Mouse (Mus musculus) adrenal gland, adult 2 months (tissue): Measurements from ENCODE around the gene Edc3. TPM values are rescaled to one million over a fixed set of nuclear protein-coding genes. Genes with fewer than 3 reads are reported as not detected.

Source experiments
- DNase-seq: peaks from one replicate; pipeline ENCODE4 v3.0.0; 2021
- long read RNA-seq: library from polyadenylated mRNA; stranded (forward); transcript quantifications from one replicate; pipeline ENCODE4 v2.0.0, GENCODE M21; 2021
- polyA plus RNA-seq: library from polyadenylated mRNA; depleted of rRNA; stranded (reverse); fragments of >200 nt; gene quantifications from 2 replicates; pipeline ENCODE4 v1.2.3, GENCODE M21; 2012; rRNA removed
- total RNA-seq, 2 experiments: library from RNA; stranded (reverse); gene quantifications; 2 replicates each; pipeline ENCODE4 v1.2.3; 2021

Edc3 gene
- 1 to 10 TPM; 7.6 to 7.8 TPM for total RNA-seq
- 5.3 and 5.5 TPM in 2 replicates for polyA plus RNA-seq
- long read RNA-seq, full-length matches to known transcripts = 9 of 11 reads
- long read RNA-seq, partial matches to known transcripts = 1 of 11 reads
- long read RNA-seq, other reads (novel, unspliced or antisense) = 1 of 11 reads

DNA sequence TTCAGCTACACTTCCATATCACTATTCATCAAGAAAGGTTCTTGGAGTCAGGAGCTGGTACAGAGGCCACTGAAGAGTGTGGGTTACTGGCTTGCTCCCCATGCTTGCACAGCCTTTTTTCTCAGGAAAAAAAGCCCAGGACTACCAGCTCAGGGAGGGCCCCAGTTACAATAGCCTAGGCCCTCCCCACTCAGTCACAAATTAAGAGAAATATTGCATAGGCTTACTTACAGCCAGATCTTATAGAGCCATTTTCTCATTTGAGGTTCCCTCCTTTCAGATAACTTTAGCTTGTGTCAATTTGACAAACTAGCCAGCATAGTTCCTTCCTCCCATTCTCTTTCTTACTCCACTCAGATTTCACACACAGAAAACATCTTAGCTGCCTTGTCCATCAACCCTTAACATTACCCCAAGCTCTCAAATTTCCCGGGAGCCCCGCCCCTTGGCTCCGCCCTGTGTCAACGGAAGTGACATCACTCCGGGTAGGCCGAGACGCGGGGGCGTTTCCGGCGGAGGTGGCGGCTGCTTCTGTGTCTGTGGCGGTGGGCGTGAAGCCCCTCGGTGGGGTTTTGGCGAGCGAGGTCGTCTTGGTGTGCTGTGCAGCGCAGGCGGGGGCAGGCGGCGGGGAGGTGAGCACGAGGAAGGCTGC lies at the start of gene Edc3:
Gene Edc3 (plus strand): TSS at position 473 of the 652 bp plus-strand sequence.
- DNase-seq = peak; percentile 92

- DNase-seq = no peak
These were observed 49.4 kb upstream of the Edc3 start for GRCm38 (mm10) chr9:57658970-57659369.

- DNase-seq = peak; percentile 75
These were observed 48.6 kb upstream of the Edc3 start for GRCm38 (mm10) chr9:57659774-57660173.

GRCm38 (mm10) chr9:57660501-57660900 lies 47.8 kb upstream of the Edc3 start:
- no peak for DNase-seq

- DNase-seq = no peak
These were observed 46.8 kb upstream of the Edc3 start for GRCm38 (mm10) chr9:57661552-57661951.

DNA sequence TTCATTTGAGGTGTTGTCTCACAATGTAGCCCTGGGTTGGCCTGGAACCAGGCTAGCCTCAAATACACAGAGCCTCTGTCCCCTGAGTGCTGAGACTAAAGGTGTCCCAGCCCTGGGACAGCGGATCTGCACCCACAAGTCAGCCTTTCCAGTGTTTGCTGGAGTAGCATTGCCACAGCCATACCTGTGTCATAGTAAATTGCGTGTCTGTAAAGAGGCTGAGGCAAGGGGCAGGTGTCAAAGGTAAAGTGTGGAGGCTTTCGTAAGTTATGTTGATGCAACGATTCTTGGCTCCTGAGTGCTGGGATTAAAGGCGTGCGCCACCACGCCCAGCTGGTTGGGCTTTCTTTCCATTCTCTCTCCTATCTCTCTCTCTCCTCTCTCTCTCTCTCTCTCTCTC lies 43.7 kb upstream of the Edc3 start:
- no peak for DNase-seq

DNA sequence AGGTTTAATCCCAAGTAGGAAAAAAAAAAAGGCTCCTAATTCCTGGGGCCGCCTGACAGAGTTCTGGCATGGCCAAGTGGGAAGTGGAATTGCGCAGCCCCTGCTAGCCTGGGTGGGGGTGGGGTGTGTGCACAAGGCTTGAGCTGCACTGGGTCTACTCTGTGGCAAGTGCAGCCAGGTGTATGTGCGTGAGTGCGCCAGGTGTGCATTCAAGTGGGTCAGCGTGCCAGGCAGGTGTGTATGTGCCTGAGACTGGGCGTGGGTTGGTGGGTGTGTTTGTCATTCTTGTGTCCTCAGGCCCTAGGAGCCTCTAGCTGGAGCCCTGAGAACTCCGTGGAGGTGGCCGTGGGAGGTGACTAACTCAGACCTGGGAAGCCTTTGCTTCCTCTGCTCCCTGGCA lies 41.8 kb upstream of the Edc3 start:
- no peak for DNase-seq

DNA sequence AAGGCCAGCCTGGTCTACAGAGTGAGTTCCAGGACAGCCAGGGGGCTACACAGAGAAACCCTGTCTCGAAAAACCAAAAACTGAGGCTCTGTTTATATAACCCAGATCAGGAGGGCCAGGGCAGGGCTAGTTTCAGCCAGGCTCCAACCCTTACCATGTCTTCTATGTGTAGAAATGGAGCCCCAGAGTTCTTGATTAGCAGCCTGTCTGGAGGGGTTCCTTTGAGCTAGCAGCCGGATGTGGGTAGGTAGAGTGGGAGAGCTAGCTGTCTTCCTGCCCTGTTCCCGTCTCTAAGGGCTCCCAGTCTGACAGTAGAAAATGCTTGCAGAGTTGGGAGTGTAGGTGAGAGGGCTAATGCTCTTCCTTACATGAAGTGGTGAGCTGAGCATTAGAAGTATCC lies 41.2 kb upstream of the Edc3 start:
- no peak for DNase-seq

- no peak for DNase-seq
These were observed 40.5 kb upstream of the Edc3 start for GRCm38 (mm10) chr9:57667817-57668216.

DNA sequence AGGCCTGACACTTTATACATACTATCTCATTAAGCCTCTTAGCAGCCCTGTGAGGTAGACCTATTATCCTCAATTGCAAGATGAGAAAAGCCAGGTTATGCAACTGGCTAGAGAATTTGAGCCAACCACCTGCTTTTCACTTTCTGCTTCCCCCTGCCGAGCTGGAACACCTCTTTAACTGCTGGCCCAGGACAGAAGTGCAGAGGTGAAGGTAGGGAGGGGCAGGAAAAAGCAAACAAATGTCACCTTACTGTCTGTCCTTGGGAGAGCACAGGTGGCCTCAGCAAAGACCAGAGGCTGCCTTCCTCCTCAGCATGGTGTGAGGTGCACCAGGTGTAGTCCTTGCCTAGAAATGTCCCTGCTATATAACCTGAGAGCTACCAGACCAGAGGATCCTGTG lies 40.1 kb upstream of the Edc3 start:
- no peak for DNase-seq

- DNase-seq = no peak
These were observed 38.8 kb upstream of the Edc3 start for GRCm38 (mm10) chr9:57669566-57669965.

- DNase-seq = no peak
These were observed 37.3 kb upstream of the Edc3 start for GRCm38 (mm10) chr9:57671037-57671436.

DNA sequence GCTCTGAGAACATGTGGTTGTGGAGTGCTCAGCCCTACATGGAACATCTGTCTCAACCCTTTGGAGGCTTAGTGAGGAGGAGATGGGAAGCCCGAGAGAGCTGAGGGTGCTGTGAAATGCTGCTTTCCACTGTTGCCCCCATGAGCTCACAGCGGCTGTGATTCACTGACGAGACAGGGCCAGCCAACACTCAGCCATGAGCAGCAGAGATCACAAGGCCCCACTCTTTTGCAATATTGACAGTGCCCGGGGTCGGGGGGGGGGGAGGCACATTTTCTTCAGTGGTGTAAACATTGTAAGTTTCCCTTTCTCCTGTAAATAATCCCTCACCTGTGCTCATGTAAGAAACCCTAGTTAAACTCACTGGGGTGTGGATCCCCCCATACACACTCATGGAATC lies 36.8 kb upstream of the Edc3 start:
- no peak for DNase-seq

- DNase-seq = peak; percentile 18
These were observed 26.9 kb upstream of the Edc3 start for GRCm38 (mm10) chr9:57681411-57681810.

- no peak for DNase-seq
These were observed 24.8 kb upstream of the Edc3 start, which contains the start of gene Cyp1a2 for GRCm38 (mm10) chr9:57683520-57683919. Gene Cyp1a2 (minus strand): TSS chr9:57683703.

DNA sequence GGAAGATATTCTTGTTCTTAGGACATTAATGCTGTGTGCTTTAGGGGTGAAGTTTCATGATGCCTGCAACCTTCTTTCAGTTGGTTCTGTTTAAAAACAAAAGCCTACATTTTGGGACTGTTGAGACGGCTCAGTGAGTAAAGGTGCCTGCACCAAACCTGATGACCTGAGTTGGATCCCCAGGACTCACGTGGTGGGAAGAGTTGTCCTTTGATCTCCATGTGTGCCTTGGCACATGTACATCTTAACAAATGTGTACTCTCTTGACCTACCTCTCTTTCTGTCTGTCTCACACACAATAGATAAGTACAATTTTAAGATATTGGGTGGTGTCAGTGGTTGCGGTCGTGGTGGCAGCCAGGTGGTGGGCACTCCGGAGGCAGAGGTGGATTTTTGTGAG lies 22.3 kb upstream of the Edc3 start:
- no peak for DNase-seq

DNA sequence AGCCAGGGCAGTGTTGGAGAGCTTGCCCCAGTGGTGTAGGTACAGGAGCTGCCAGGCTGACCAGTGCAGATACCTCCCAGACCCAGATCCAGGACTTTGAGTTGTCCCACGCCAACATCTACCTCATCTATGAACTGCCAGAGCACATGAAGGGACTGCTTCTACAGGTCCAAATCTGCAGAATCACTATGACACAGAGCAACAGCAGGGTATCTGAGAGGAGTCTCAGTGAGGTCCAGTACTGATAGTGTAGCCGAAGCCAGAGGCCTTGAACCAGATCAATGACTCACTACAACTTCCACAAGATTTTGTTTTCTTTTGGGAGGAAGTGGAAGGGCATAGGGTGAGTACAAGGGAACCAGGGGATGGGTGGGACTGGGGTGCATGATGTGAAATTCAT lies 20.6 kb upstream of the Edc3 start, which contains the start of gene Cyp1a1:
Gene Cyp1a1 (plus strand): TSS at position 178 of the 400 bp plus-strand sequence.
- DNase-seq = peak; percentile 44

GRCm38 (mm10) chr9:57688158-57688557 lies 20.2 kb upstream of the Edc3 start:
- no peak for DNase-seq

GRCm38 (mm10) chr9:57688606-57689005 lies 19.7 kb upstream of the Edc3 start:
- no peak for DNase-seq

GRCm38 (mm10) chr9:57694108-57694507 lies 14.2 kb upstream of the Edc3 start:
- DNase-seq = no peak

DNA sequence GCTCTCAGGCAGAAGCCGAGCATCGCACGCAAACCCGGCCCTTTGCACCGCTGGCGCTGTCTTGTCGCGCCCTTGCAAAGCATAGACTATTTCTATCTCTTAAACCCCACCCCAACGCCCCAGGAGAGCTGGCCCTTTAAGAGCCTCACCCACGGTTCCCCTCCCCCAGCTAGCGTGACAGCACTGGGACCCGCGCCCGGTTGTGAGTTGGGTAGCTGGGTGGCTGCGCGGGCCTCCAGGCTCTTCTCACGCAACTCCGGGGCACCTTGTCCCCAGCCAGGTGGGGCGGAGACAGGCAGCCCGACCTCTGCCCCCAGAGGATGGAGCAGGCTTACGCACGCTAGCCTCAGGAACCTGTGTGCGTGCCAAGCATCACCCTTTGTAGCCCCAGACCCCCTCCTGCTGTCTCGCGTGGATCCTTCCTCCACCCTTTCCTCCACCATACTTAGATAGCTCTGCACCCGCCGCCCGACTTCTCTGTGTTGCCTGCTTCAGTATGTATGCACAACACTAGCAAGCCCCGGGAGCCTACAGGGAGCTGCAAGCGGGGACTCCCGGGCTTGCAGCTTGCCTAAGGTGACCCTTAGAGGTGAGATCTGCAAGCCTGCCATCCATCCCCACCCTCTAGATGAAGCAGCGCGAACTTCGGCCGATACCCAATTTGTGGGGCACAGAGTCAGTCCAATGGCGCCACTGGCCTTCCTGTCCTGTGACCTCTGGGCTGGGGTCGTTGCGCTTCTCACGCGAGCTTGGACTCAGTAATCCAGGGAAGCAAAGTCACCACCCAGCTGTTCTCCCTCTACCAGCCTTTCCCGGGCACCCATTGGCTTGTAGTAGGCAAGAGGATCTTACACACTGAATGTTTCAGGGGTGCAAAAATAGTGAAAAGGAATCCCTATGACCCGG lies 11.7 kb upstream of the Edc3 start:
- peak; percentile 35 for DNase-seq

DNA sequence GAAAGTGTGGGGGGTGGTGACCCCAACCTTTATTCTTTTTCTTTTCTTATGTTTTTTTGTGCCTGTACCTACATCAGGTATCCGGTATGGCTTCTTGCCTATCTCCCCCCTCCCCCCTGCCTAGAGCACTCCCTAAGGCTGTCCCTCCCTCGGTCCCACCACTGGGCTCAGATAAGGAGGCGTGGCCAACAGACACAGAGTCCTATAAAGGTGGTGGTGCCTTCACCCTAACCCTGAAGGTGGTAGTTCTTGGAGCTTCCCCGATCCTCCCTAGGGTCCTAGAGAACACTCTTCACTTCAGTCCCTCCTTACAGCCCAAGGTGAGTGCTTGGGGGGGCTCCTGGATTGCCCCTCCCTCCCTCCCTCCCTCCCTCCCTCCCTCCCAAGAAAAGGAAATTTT lies 11.0 kb upstream of the Edc3 start:
- DNase-seq = no peak
